Mouse (Mus musculus): ENCODE data around the gene Itfg1. TPM values are rescaled to one million over a fixed set of nuclear protein-coding genes. Genes with fewer than 3 reads are reported as not detected.
A peak's percentile ranks its signal among the peaks of the same experiment; 100 is the strongest.
"Not testable (repeated sequence)": the region's sequence is repeated elsewhere in the genome, so short reads cannot be mapped to it uniquely, and the experiment has no call there.

Itfg1 gene
- 87.3 and 87.4 TPM in 2 replicates for polyA plus RNA-seq (2014; fragmentation: Nextera tagmentation; extraction: Ambion mirVana)

- H3K27me3 ChIP-seq (ENCODE audit: control insufficient read depth, insufficient read depth, low read length), result no peaks in the 10 kb centered on the region
- H3K4me1 ChIP-seq (ENCODE audit: control insufficient read depth, insufficient read depth, low read length), result no peaks in the 10 kb centered on the region
- peak within 1 kb of the TSS; percentile 72 for H3K4me3 ChIP-seq (ENCODE audit: low read depth, low read length)
- H3K9ac ChIP-seq (replicated peaks; ENCODE audit: low read length), result peak within 1 kb of the TSS; percentile 86
- peak within 1 kb of the TSS; percentile 57 for H3K4me2 ChIP-seq (ENCODE audit: low read depth, low read length)
- no peaks in the 10 kb centered on the region for H3K36me3 ChIP-seq (replicated peaks; ENCODE audit: control insufficient read depth, insufficient read depth, low read depth, low read length)
- WGBS, result under 1% methylated on average over 52 of the region's 54 CpGs
- DNase-seq (ENCODE audit: low spot score) (peak; percentile 92), ATAC-seq (replicated peaks; ENCODE audit: insufficient number of reproducible peaks, low FRiP score, low TSS enrichment, low read depth) (peak; percentile 98)
- peak within 1 kb of the TSS; percentile 82 for H3K27ac ChIP-seq (replicated peaks; ENCODE audit: low read depth, low read length)
- H3K9me3 ChIP-seq (replicated peaks; ENCODE audit: control insufficient read depth, low read length), result no peaks in the 10 kb centered on the region
Observed at GRCm38 (mm10) chr8:85840657-85841488, at the start of gene Itfg1, which contains the start of gene Phkb. Itfg1 (minus strand) TSS chr8:85840921. Phkb (plus strand) TSS chr8:85840959.

- DNase-seq (ENCODE audit: low spot score) (no peak), ATAC-seq (replicated peaks; ENCODE audit: insufficient number of reproducible peaks, low FRiP score, low TSS enrichment, low read depth) (no peak)
- Histone ChIP-seq H3K4me1 (ENCODE audit: control insufficient read depth, insufficient read depth, low read length) (no peaks in the 10 kb centered on the region), H3K9ac (replicated peaks; ENCODE audit: low read length) (no peak overlapping the region), H3K36me3 (replicated peaks; ENCODE audit: control insufficient read depth, insufficient read depth, low read depth, low read length) (no peaks in the 10 kb centered on the region), H3K4me3 (ENCODE audit: low read depth, low read length) (no peak overlapping the region), H3K9me3 (replicated peaks; ENCODE audit: control insufficient read depth, low read length) (no peaks in the 10 kb centered on the region), H3K4me2 (ENCODE audit: low read depth, low read length) (no peak overlapping the region), H3K27ac (replicated peaks; ENCODE audit: low read depth, low read length) (no peak overlapping the region), H3K27me3 (ENCODE audit: control insufficient read depth, insufficient read depth, low read length) (no peaks in the 10 kb centered on the region)
- WGBS, result 94% methylated on average over 3 of the region's 3 CpGs
Observed at GRCm38 (mm10) chr8:85884811-85885210, 44.1 kb upstream of the Itfg1 start.

- WGBS, result 94% methylated on average over 7 of the region's 7 CpGs
- H3K27ac ChIP-seq (replicated peaks; ENCODE audit: low read depth, low read length), result no peak overlapping the region
Observed at GRCm38 (mm10) chr8:85879624-85880023, 38.9 kb upstream of the Itfg1 start.

GRCm38 (mm10) chr8:85877976-85878375 lies 37.3 kb upstream of the Itfg1 start:
- no peak for DNase-seq (ENCODE audit: low spot score)
- no peaks in the 10 kb centered on the region for H3K4me1 ChIP-seq (ENCODE audit: control insufficient read depth, insufficient read depth, low read length)
- no peak overlapping the region for H3K4me3 ChIP-seq (ENCODE audit: low read depth, low read length)
- WGBS, result 94% methylated on average over 8 of the region's 8 CpGs
- no peaks in the 10 kb centered on the region for H3K27me3 ChIP-seq (ENCODE audit: control insufficient read depth, insufficient read depth, low read length)
- H3K36me3 ChIP-seq (replicated peaks; ENCODE audit: control insufficient read depth, insufficient read depth, low read depth, low read length), result no peaks in the 10 kb centered on the region
- no peaks in the 10 kb centered on the region for H3K9me3 ChIP-seq (replicated peaks; ENCODE audit: control insufficient read depth, low read length)
- no peak overlapping the region for H3K9ac ChIP-seq (replicated peaks; ENCODE audit: low read length)
- ATAC-seq (replicated peaks; ENCODE audit: insufficient number of reproducible peaks, low FRiP score, low TSS enrichment, low read depth), result no peak
- H3K27ac ChIP-seq (replicated peaks; ENCODE audit: low read depth, low read length), result no peak overlapping the region
- H3K4me2 ChIP-seq (ENCODE audit: low read depth, low read length), result no peak overlapping the region

More at GRCm38 (mm10) chr8:85879624-85880023, 38.9 kb upstream of the Itfg1 start:
- DNase-seq (ENCODE audit: low spot score) (no peak), ATAC-seq (replicated peaks; ENCODE audit: insufficient number of reproducible peaks, low FRiP score, low TSS enrichment, low read depth) (no peak)
- Histone ChIP-seq H3K27me3 (ENCODE audit: control insufficient read depth, insufficient read depth, low read length) (no peaks in the 10 kb centered on the region), H3K4me3 (ENCODE audit: low read depth, low read length) (no peak overlapping the region), H3K9me3 (replicated peaks; ENCODE audit: control insufficient read depth, low read length) (no peaks in the 10 kb centered on the region), H3K4me1 (ENCODE audit: control insufficient read depth, insufficient read depth, low read length) (no peaks in the 10 kb centered on the region), H3K4me2 (ENCODE audit: low read depth, low read length) (no peak overlapping the region), H3K36me3 (replicated peaks; ENCODE audit: control insufficient read depth, insufficient read depth, low read depth, low read length) (no peaks in the 10 kb centered on the region), H3K9ac (replicated peaks; ENCODE audit: low read length) (no peak overlapping the region)

GRCm38 (mm10) chr8:85871660-85872059 lies 30.9 kb upstream of the Itfg1 start:
- no peaks in the 10 kb centered on the region for H3K36me3 ChIP-seq (replicated peaks; ENCODE audit: control insufficient read depth, insufficient read depth, low read depth, low read length)
- H3K9me3 ChIP-seq (replicated peaks; ENCODE audit: control insufficient read depth, low read length), result no peaks in the 10 kb centered on the region
- no peak overlapping the region for H3K9ac ChIP-seq (replicated peaks; ENCODE audit: low read length)
- WGBS, result 51% methylated on average over 2 of the region's 2 CpGs
- no peak overlapping the region for H3K4me2 ChIP-seq (ENCODE audit: low read depth, low read length)
- H3K27ac ChIP-seq (replicated peaks; ENCODE audit: low read depth, low read length), result no peak overlapping the region
- H3K27me3 ChIP-seq (ENCODE audit: control insufficient read depth, insufficient read depth, low read length), result no peaks in the 10 kb centered on the region
- H3K4me1 ChIP-seq (ENCODE audit: control insufficient read depth, insufficient read depth, low read length), result no peaks in the 10 kb centered on the region
- DNase-seq (ENCODE audit: low spot score) (no peak), ATAC-seq (replicated peaks; ENCODE audit: insufficient number of reproducible peaks, low FRiP score, low TSS enrichment, low read depth) (no peak)
- H3K4me3 ChIP-seq (ENCODE audit: low read depth, low read length), result no peak overlapping the region

- no peaks in the 10 kb centered on the region for H3K4me1 ChIP-seq (ENCODE audit: control insufficient read depth, insufficient read depth, low read length)
- no peak overlapping the region for H3K27ac ChIP-seq (replicated peaks; ENCODE audit: low read depth, low read length)
- no peak overlapping the region for H3K4me2 ChIP-seq (ENCODE audit: low read depth, low read length)
- WGBS, result 70% methylated on average over 1 of the region's 1 CpGs
- no peak overlapping the region for H3K9ac ChIP-seq (replicated peaks; ENCODE audit: low read length)
- no peak for DNase-seq (ENCODE audit: low spot score)
- no peak for ATAC-seq (replicated peaks; ENCODE audit: insufficient number of reproducible peaks, low FRiP score, low TSS enrichment, low read depth)
- H3K4me3 ChIP-seq (ENCODE audit: low read depth, low read length), result no peak overlapping the region
- H3K36me3 ChIP-seq (replicated peaks; ENCODE audit: control insufficient read depth, insufficient read depth, low read depth, low read length), result no peaks in the 10 kb centered on the region
- H3K27me3 ChIP-seq (ENCODE audit: control insufficient read depth, insufficient read depth, low read length), result no peaks in the 10 kb centered on the region
- H3K9me3 ChIP-seq (replicated peaks; ENCODE audit: control insufficient read depth, low read length), result no peaks in the 10 kb centered on the region
Observed at GRCm38 (mm10) chr8:85862381-85862780, 21.7 kb upstream of the Itfg1 start.

- Histone ChIP-seq H3K36me3 (replicated peaks; ENCODE audit: control insufficient read depth, insufficient read depth, low read depth, low read length) (no peaks in the 10 kb centered on the region), H3K4me2 (ENCODE audit: low read depth, low read length) (no peak overlapping the region), H3K9ac (replicated peaks; ENCODE audit: low read length) (no peak overlapping the region), H3K9me3 (replicated peaks; ENCODE audit: control insufficient read depth, low read length) (no peaks in the 10 kb centered on the region), H3K27ac (replicated peaks; ENCODE audit: low read depth, low read length) (no peak overlapping the region), H3K4me1 (ENCODE audit: control insufficient read depth, insufficient read depth, low read length) (no peaks in the 10 kb centered on the region), H3K27me3 (ENCODE audit: control insufficient read depth, insufficient read depth, low read length) (no peaks in the 10 kb centered on the region), H3K4me3 (ENCODE audit: low read depth, low read length) (no peak overlapping the region)
- ATAC-seq (replicated peaks; ENCODE audit: insufficient number of reproducible peaks, low FRiP score, low TSS enrichment, low read depth) (no peak), DNase-seq (ENCODE audit: low spot score) (no peak)
- WGBS, result 42% methylated on average over 5 of the region's 5 CpGs
Observed at GRCm38 (mm10) chr8:85860612-85861011, 19.9 kb upstream of the Itfg1 start.

GRCm38 (mm10) chr8:85857227-85857896 lies 16.6 kb upstream of the Itfg1 start:
- not testable (repeated sequence) for H3K27ac ChIP-seq (replicated peaks; ENCODE audit: low read depth, low read length); H3K9ac ChIP-seq (replicated peaks; ENCODE audit: low read length); H3K4me1 ChIP-seq (ENCODE audit: control insufficient read depth, insufficient read depth, low read length); H3K9me3 ChIP-seq (replicated peaks; ENCODE audit: control insufficient read depth, low read length); H3K4me3 ChIP-seq (ENCODE audit: low read depth, low read length); H3K4me2 ChIP-seq (ENCODE audit: low read depth, low read length); ATAC-seq (replicated peaks; ENCODE audit: insufficient number of reproducible peaks, low FRiP score, low TSS enrichment, low read depth); DNase-seq (ENCODE audit: low spot score); H3K27me3 ChIP-seq (ENCODE audit: control insufficient read depth, insufficient read depth, low read length); H3K36me3 ChIP-seq (replicated peaks; ENCODE audit: control insufficient read depth, insufficient read depth, low read depth, low read length)
- 52% methylated on average over 11 of the region's 11 CpGs for WGBS

All from embryonic facial prominence, embryonic 11.5 days (tissue).